In genomic region chr6:22584851-22585250, GRCm38 (mm10) we compare ENCODE assay signal across 26 mouse cellular contexts.
A peak's percentile ranks its signal among the peaks of the same experiment; 100 is the strongest.
DNase-seq lines count a peak whose midpoint lies in the region; ATAC-seq and TF ChIP-seq lines count a peak whose summit lies in the region.
"Had no signal": no experiment of that assay in that cellular context is flagged by ENCODE, and none has a peak within 500 bp of the region (broad histone marks: within the 10 kb centered on the region; RNA-seq: fewer than 3 reads in every experiment).

No protein-coding gene starts in this region.

- DNase-seq in testis, postnatal 14 days (ENCODE audit: low spot score) = peak; percentile 18
- DNase-seq in testis, postnatal 10 days (ENCODE audit: low spot score) = no peak
- DNase-seq in ES-E14 (ENCODE audit: low read depth, low spot score) (peak; percentile 54), ZHBTc4 (ENCODE audit: low read depth, low spot score) (peak; percentile 88)
- no peak for DNase-seq in liver, embryonic 11.5 days (ENCODE audit: low spot score)
- DNase-seq: adrenal gland, adult 2 months; adrenal gland, postnatal 10 days; adrenal gland, postnatal 25 days; B cell, adult 2 months; cerebellum, adult 11 months; cerebellum, adult 18-20 months; cerebellum, adult 8-10 months; cerebellum, adult 9-11 months; cerebellum, postnatal 14 days; cerebellum, postnatal 36 days; embryo, embryonic 11 days; forebrain, postnatal 0 days had no signal

- no peaks in the 10 kb centered on the region for H3K36me3 ChIP-seq in ES-E14 (ENCODE audit: control insufficient read depth, insufficient read depth, low read length, poor library complexity, severe bottlenecking)
- H3K36me3 ChIP-seq in liver, embryonic 11.5 days (ENCODE audit: control insufficient read depth, insufficient read depth, low read length) = no peaks in the 10 kb centered on the region
- H3K36me3 ChIP-seq in forebrain, embryonic 13.5 days (ENCODE audit: poor library complexity, severe bottlenecking) = no peaks in the 10 kb centered on the region
- H3K36me3 ChIP-seq: embryonic facial prominence, embryonic 13.5 days; embryonic facial prominence, embryonic 15.5 days; forebrain, embryonic 10.5 days; forebrain, embryonic 12.5 days; forebrain, embryonic 15.5 days had no signal

- no peaks in the 10 kb centered on the region for H3K9me3 ChIP-seq in ES-E14 (ENCODE audit: control insufficient read depth, insufficient read depth, low read depth, low read length)
- H3K9me3 ChIP-seq in liver, embryonic 11.5 days (ENCODE audit: control insufficient read depth, low read length) = no peaks in the 10 kb centered on the region
- H3K9me3 ChIP-seq in forebrain, embryonic 13.5 days (replicated peaks) = no peaks in the 10 kb centered on the region
- H3K9me3 ChIP-seq: embryonic facial prominence, embryonic 13.5 days; embryonic facial prominence, embryonic 15.5 days; forebrain, embryonic 10.5 days; forebrain, embryonic 12.5 days; forebrain, embryonic 15.5 days had no signal

- in situ Hi-C loops in ES-E14 (cut with MboI; ENCODE audit: low sequenced_read_pairs in 2 of 2, unreplicated experiment in 2 of 2) = no loop called here

- WGBS in liver, embryonic 11.5 days = 55% methylated on average over 4 of the region's 4 CpGs
- 57% methylated on average over 4 of the region's 4 CpGs for whole genome bisulfite sequencing in forebrain, embryonic 13.5 days

- H3K9ac ChIP-seq in ES-E14 (ENCODE audit: insufficient read depth, low read depth, low read length, poor library complexity, severe bottlenecking) = no peak overlapping the region
- no peak overlapping the region for H3K9ac ChIP-seq in liver, embryonic 11.5 days (ENCODE audit: low read depth, low read length)
- no peak overlapping the region for H3K9ac ChIP-seq in forebrain, embryonic 13.5 days
- H3K9ac ChIP-seq: embryonic facial prominence, embryonic 13.5 days; embryonic facial prominence, embryonic 15.5 days; forebrain, embryonic 12.5 days; forebrain, embryonic 15.5 days; forebrain, postnatal 0 days had no signal

- H3K27ac ChIP-seq in ES-E14 (ENCODE audit: insufficient read depth, low read depth, low read length, poor library complexity, severe bottlenecking) = no peak overlapping the region
- H3K27ac ChIP-seq in liver, embryonic 11.5 days (ENCODE audit: low read depth, low read length) = no peak overlapping the region
- no peak overlapping the region for H3K27ac ChIP-seq in forebrain, embryonic 13.5 days
- H3K27ac ChIP-seq: embryonic facial prominence, embryonic 13.5 days; embryonic facial prominence, embryonic 15.5 days; forebrain, embryonic 10.5 days; forebrain, embryonic 12.5 days; forebrain, embryonic 15.5 days had no signal

- H3K4me2 ChIP-seq in liver, embryonic 11.5 days = no peak overlapping the region
- no peak overlapping the region for H3K4me2 ChIP-seq in forebrain, embryonic 13.5 days
- H3K4me2 ChIP-seq: embryonic facial prominence, embryonic 13.5 days; embryonic facial prominence, embryonic 15.5 days; forebrain, embryonic 12.5 days; forebrain, embryonic 15.5 days had no signal

- H3K4me3 ChIP-seq in ES-E14 (ENCODE audit: insufficient read depth in 1 of 2, low read depth in 1 of 2, low read length in 2 of 2, poor library complexity in 1 of 2, severe bottlenecking in 1 of 2) = no peak overlapping the region
- no peak overlapping the region for H3K4me3 ChIP-seq in liver, embryonic 11.5 days (ENCODE audit: low read depth, low read length)
- H3K4me3 ChIP-seq in forebrain, embryonic 13.5 days = no peak overlapping the region
- H3K4me3 ChIP-seq: embryonic facial prominence, embryonic 13.5 days; embryonic facial prominence, embryonic 15.5 days; erythroblast, embryonic 14.5 days; forebrain, embryonic 10.5 days; forebrain, embryonic 12.5 days; forebrain, embryonic 15.5 days had no signal

- ATAC-seq in liver, embryonic 11.5 days (replicated peaks; ENCODE audit: low FRiP score) = no peak
- ATAC-seq in forebrain, embryonic 13.5 days = no peak
- ATAC-seq: CD4-positive, CD25-positive, alpha-beta regulatory T cell, adult 4 months; forebrain, embryonic 15.5 days; forebrain, postnatal 0 days had no signal

- no peaks in the 10 kb centered on the region; a peak in 1 of 4 replicates for H3K4me1 ChIP-seq in ES-E14 (ENCODE audit: control insufficient read depth in 2 of 2, insufficient read depth in 2 of 2, low read length in 2 of 2, poor library complexity in 1 of 2)
- no peaks in the 10 kb centered on the region for H3K4me1 ChIP-seq in liver, embryonic 11.5 days (replicated peaks; ENCODE audit: control insufficient read depth, insufficient read depth, low read length)
- H3K4me1 ChIP-seq in forebrain, embryonic 13.5 days = no peaks in the 10 kb centered on the region
- H3K4me1 ChIP-seq: embryonic facial prominence, embryonic 13.5 days; embryonic facial prominence, embryonic 15.5 days; forebrain, embryonic 10.5 days; forebrain, embryonic 12.5 days; forebrain, embryonic 15.5 days had no signal

- H3K27me3 ChIP-seq in liver, embryonic 11.5 days (replicated peaks; ENCODE audit: control insufficient read depth, insufficient read depth, low read length) = no peaks in the 10 kb centered on the region
- no peaks in the 10 kb centered on the region for H3K27me3 ChIP-seq in forebrain, embryonic 13.5 days
- H3K27me3 ChIP-seq: CH12.LX; embryonic facial prominence, embryonic 13.5 days; embryonic facial prominence, embryonic 15.5 days; forebrain, embryonic 12.5 days; forebrain, embryonic 15.5 days had no signal

TF ChIP-seq in ES-E14, 5 proteins besides CTCF, POLR2A, EP300 and RAD21:
- TF ChIP-seq ZC3H11A (IDR thresholded peaks at IDR 0.05; ENCODE audit: borderline replicate concordance, low read depth, low read length) = no peak
- TF ChIP-seq ZNF384 (IDR thresholded peaks at IDR 0.05; ENCODE audit: low read depth, low read length) = no peak
- no peak for TF ChIP-seq MAFK (IDR thresholded peaks at IDR 0.05; ENCODE audit: insufficient read depth, low read depth, low read length)
- no peak for TF ChIP-seq CHD2 (IDR thresholded peaks at IDR 0.05; ENCODE audit: low read depth, low read length)
- TF ChIP-seq HCFC1 (IDR thresholded peaks at IDR 0.05; ENCODE audit: borderline replicate concordance, insufficient read depth, low read length) = no peak

Comparison
In these comparisons a context has a peak if more than half of its experiments do, and no peak if none do; other contexts are left out.
1. DNase-seq: peak in testis, postnatal 14 days (single experiment), ES-E14 (single experiment) and ZHBTc4 (single experiment); none in testis, postnatal 10 days (single experiment) and liver, embryonic 11.5 days (single experiment).